Mouse (Mus musculus): ENCODE measurements at regions not wholly inside any gene's neighbourhood (a gene's known extent, or its start where the extent isn't known, plus 50 kb on each side); places are given as distances from the start of the nearest gene placed in this dataset.
A peak's percentile ranks its signal among the peaks of the same experiment; 100 is the strongest.
"Not testable (repeated sequence)": the region's sequence is repeated elsewhere in the genome, so short reads cannot be mapped to it uniquely, and the experiment has no call there.

- Histone ChIP-seq H3K4me1 (ENCODE audit: control insufficient read depth, insufficient read depth, low read length) (no peaks in the 10 kb centered on the region), H3K4me2 (ENCODE audit: low read depth, severe bottlenecking) (no peak overlapping the region), H3K27me3 (ENCODE audit: control insufficient read depth, insufficient read depth, low read length) (no peaks in the 10 kb centered on the region), H3K4me3 (ENCODE audit: low read depth, low read length) (no peak overlapping the region), H3K9me3 (ENCODE audit: control insufficient read depth, low read length) (no peaks in the 10 kb centered on the region), H3K9ac (ENCODE audit: low read length) (no peak overlapping the region), H3K36me3 (ENCODE audit: control insufficient read depth, insufficient read depth, low read length) (no peaks in the 10 kb centered on the region), H3K27ac (replicated peaks; ENCODE audit: low read depth, low read length) (no peak overlapping the region)
- no peak for ATAC-seq (ENCODE audit: insufficient number of reproducible peaks, low FRiP score, low TSS enrichment, low read depth)
- no peak for DNase-seq (ENCODE audit: low spot score)
- WGBS: 88% methylated on average over 16 of the region's 16 CpGs
These were observed 395.4 kb upstream of the Zfp507 start for GRCm38 (mm10) chr7:36198091-36198700.

DNA sequence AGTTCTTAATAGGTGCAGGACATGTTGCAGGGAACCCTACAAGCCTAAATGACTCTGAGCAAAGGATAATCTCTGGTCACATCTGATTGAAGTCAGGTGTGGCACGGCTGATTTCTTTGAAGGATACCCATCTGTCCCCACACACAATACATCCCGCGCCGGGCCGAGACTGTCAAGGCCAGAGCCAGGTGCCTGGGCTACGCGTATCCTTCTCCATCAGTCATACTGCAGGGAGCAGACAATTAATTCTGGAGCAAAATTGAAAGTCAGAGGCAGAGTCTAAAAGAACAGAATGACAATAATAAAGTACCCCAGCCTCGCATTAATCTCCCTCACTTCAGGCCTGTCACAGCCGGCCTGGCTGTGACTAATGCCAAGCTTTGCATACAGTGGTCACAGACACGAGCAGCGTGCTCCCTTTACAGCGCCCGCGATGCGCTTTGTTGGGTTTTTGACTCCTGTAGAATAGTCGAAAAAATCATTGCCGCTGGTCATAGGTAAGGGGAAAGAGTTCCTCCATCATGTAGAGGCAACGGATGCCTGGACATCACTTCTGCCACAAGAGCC lies 393.4 kb upstream of the Zfp507 start:
- H3K27ac ChIP-seq (replicated peaks; ENCODE audit: low read depth, low read length): no peak overlapping the region
- DNase-seq (ENCODE audit: low spot score) (no peak), ATAC-seq (ENCODE audit: insufficient number of reproducible peaks, low FRiP score, low TSS enrichment, low read depth) (no peak)
- H3K9ac ChIP-seq (ENCODE audit: low read length): no peak overlapping the region
- no peak overlapping the region for H3K4me3 ChIP-seq (ENCODE audit: low read depth, low read length)
- H3K36me3 ChIP-seq (ENCODE audit: control insufficient read depth, insufficient read depth, low read length): no peaks in the 10 kb centered on the region
- H3K4me1 ChIP-seq (ENCODE audit: control insufficient read depth, insufficient read depth, low read length): no peaks in the 10 kb centered on the region
- no peaks in the 10 kb centered on the region for H3K27me3 ChIP-seq (ENCODE audit: control insufficient read depth, insufficient read depth, low read length)
- H3K9me3 ChIP-seq (ENCODE audit: control insufficient read depth, low read length): no peaks in the 10 kb centered on the region
- H3K4me2 ChIP-seq (ENCODE audit: low read depth, severe bottlenecking): no peak overlapping the region
- WGBS: 84% methylated on average over 18 of the region's 18 CpGs

- H3K9ac ChIP-seq (ENCODE audit: low read length): no peak overlapping the region
- H3K27ac ChIP-seq (replicated peaks; ENCODE audit: low read depth, low read length): no peak overlapping the region
- no peak overlapping the region for H3K4me3 ChIP-seq (ENCODE audit: low read depth, low read length)
- H3K27me3 ChIP-seq (ENCODE audit: control insufficient read depth, insufficient read depth, low read length): no peaks in the 10 kb centered on the region
- no peak overlapping the region for H3K4me2 ChIP-seq (ENCODE audit: low read depth, severe bottlenecking)
- no peaks in the 10 kb centered on the region for H3K36me3 ChIP-seq (ENCODE audit: control insufficient read depth, insufficient read depth, low read length)
- 52% methylated on average over 8 of the region's 8 CpGs for WGBS
- H3K4me1 ChIP-seq (ENCODE audit: control insufficient read depth, insufficient read depth, low read length): no peaks in the 10 kb centered on the region
- DNase-seq (ENCODE audit: low spot score) (no peak), ATAC-seq (ENCODE audit: insufficient number of reproducible peaks, low FRiP score, low TSS enrichment, low read depth) (no peak)
- H3K9me3 ChIP-seq (ENCODE audit: control insufficient read depth, low read length): no peaks in the 10 kb centered on the region
These were observed 389.8 kb upstream of the Zfp507 start for GRCm38 (mm10) chr7:36192645-36193044.

- DNase-seq (ENCODE audit: low spot score) (peak; percentile 34), ATAC-seq (ENCODE audit: insufficient number of reproducible peaks, low FRiP score, low TSS enrichment, low read depth) (no peak)
- Histone ChIP-seq H3K27ac (replicated peaks; ENCODE audit: low read depth, low read length) (no peak overlapping the region), H3K36me3 (ENCODE audit: control insufficient read depth, insufficient read depth, low read length) (no peaks in the 10 kb centered on the region), H3K27me3 (ENCODE audit: control insufficient read depth, insufficient read depth, low read length) (no peaks in the 10 kb centered on the region), H3K4me2 (ENCODE audit: low read depth, severe bottlenecking) (no peak overlapping the region), H3K9me3 (ENCODE audit: control insufficient read depth, low read length) (no peaks in the 10 kb centered on the region), H3K9ac (ENCODE audit: low read length) (no peak overlapping the region), H3K4me3 (ENCODE audit: low read depth, low read length) (no peak overlapping the region), H3K4me1 (ENCODE audit: control insufficient read depth, insufficient read depth, low read length) (no peaks in the 10 kb centered on the region)
- 30% methylated on average over 7 of the region's 7 CpGs for WGBS
These were observed 375.1 kb upstream of the Zfp507 start for GRCm38 (mm10) chr7:36177947-36178346.

GRCm38 (mm10) chr7:36175296-36175695 lies 372.5 kb upstream of the Zfp507 start:
- Histone ChIP-seq H3K9ac (ENCODE audit: low read length) (no peak overlapping the region), H3K4me2 (ENCODE audit: low read depth, severe bottlenecking) (no peak overlapping the region), H3K4me1 (ENCODE audit: control insufficient read depth, insufficient read depth, low read length) (no peaks in the 10 kb centered on the region), H3K27me3 (ENCODE audit: control insufficient read depth, insufficient read depth, low read length) (no peaks in the 10 kb centered on the region), H3K36me3 (ENCODE audit: control insufficient read depth, insufficient read depth, low read length) (no peaks in the 10 kb centered on the region), H3K4me3 (ENCODE audit: low read depth, low read length) (no peak overlapping the region), H3K27ac (replicated peaks; ENCODE audit: low read depth, low read length) (no peak overlapping the region), H3K9me3 (ENCODE audit: control insufficient read depth, low read length) (no peaks in the 10 kb centered on the region)
- WGBS: 79% methylated on average over 4 of the region's 4 CpGs
- ATAC-seq (ENCODE audit: insufficient number of reproducible peaks, low FRiP score, low TSS enrichment, low read depth): no peak
- DNase-seq (ENCODE audit: low spot score): no peak

DNA sequence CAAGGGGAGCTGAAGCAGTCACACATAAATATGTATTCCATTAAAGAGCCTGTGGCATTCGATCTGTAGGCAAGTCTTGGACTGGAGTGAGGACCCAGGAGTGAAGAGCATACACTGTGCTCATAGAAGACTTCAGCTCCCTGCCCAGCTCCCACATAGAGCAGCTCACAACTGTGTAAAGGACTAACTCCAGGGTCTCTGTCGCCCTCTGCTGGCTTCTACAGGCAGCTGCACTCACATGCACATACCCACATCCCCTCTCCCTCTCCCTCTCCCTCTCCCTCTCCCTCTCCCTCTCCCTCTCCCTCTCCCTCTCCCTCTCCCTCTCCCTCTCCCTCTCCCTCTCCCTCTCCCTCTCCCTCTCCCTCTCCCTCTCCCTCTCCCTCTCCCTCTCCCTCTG lies 369.7 kb upstream of the Zfp507 start:
- not testable (repeated sequence) for H3K27ac ChIP-seq (replicated peaks; ENCODE audit: low read depth, low read length); ATAC-seq (ENCODE audit: insufficient number of reproducible peaks, low FRiP score, low TSS enrichment, low read depth); H3K4me2 ChIP-seq (ENCODE audit: low read depth, severe bottlenecking); DNase-seq (ENCODE audit: low spot score); H3K9me3 ChIP-seq (ENCODE audit: control insufficient read depth, low read length); H3K4me1 ChIP-seq (ENCODE audit: control insufficient read depth, insufficient read depth, low read length); H3K36me3 ChIP-seq (ENCODE audit: control insufficient read depth, insufficient read depth, low read length); H3K4me3 ChIP-seq (ENCODE audit: low read depth, low read length); H3K9ac ChIP-seq (ENCODE audit: low read length); H3K27me3 ChIP-seq (ENCODE audit: control insufficient read depth, insufficient read depth, low read length)
- 58% methylated on average over 2 of the region's 2 CpGs for WGBS

DNA sequence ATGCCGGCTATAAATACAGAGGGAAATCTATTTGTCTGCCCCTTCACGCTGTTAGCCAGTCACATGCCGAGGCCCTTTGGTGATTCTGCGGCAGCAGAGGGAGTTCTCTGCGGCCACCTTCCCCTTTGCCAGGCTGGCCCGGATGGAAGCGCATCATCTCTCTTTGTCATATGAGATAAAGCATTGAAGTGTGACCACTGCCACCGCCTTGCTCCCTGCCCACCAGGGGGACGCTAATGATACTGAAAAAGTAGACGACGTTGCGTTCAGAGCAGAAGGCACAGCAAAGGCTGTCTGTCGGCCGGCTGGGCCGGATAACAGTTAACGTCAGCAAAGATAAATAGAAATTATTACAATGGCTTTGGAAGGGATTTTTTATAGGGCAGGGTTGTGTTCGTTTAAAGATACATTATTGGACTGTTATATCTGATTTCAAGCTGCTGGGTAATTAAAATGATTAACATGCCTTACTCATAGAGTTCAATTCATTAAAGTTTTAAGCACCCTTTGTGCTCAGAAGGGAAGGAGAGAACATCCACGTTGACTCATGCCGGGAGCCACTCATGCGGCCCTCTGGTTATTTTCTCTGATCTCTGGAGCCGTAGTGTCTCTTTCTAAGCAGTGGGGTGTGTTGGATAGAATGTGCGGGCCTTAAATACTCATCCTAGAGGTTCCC lies 354.6 kb upstream of the Zfp507 start:
- no peak overlapping the region for H3K4me3 ChIP-seq (ENCODE audit: low read depth, low read length)
- no peak for DNase-seq (ENCODE audit: low spot score)
- 69% methylated on average over 22 of the region's 22 CpGs for WGBS

DNA sequence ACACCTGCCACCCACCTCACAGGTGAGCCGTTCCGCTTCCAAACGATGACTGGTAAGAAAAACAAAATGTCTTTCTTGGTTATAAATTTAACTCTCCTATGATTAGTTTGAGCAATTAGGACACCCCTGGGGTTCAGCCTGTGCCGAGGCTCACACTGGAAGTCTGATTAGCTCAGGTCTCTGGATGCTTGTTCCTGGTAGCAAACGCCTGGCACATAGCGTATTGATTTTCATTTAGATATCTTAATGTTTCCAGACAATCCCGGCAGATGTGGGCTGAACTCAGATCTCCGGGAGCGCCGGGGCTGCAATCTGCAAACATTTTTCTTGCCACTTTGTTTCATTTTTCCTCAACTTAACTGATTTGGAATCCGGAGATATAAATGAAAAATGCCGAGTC lies 353.8 kb upstream of the Zfp507 start:
- Histone ChIP-seq H3K4me2 (ENCODE audit: low read depth, severe bottlenecking) (no peak overlapping the region), H3K27ac (replicated peaks; ENCODE audit: low read depth, low read length) (no peak overlapping the region), H3K4me3 (ENCODE audit: low read depth, low read length) (no peak overlapping the region), H3K9ac (ENCODE audit: low read length) (no peak overlapping the region), H3K36me3 (ENCODE audit: control insufficient read depth, insufficient read depth, low read length) (no peaks in the 10 kb centered on the region), H3K4me1 (ENCODE audit: control insufficient read depth, insufficient read depth, low read length) (peaks cover 16% of the 10 kb centered on the region), H3K27me3 (ENCODE audit: control insufficient read depth, insufficient read depth, low read length) (no peaks in the 10 kb centered on the region), H3K9me3 (ENCODE audit: control insufficient read depth, low read length) (no peaks in the 10 kb centered on the region)
- DNase-seq (ENCODE audit: low spot score) (no peak), ATAC-seq (ENCODE audit: insufficient number of reproducible peaks, low FRiP score, low TSS enrichment, low read depth) (no peak)
- WGBS: 75% methylated on average over 12 of the region's 12 CpGs

More for the DNA sequence above, 354.6 kb upstream of the Zfp507 start:
- Histone ChIP-seq H3K36me3 (ENCODE audit: control insufficient read depth, insufficient read depth, low read length) (no peaks in the 10 kb centered on the region), H3K27ac (replicated peaks; ENCODE audit: low read depth, low read length) (no peak overlapping the region), H3K9me3 (ENCODE audit: control insufficient read depth, low read length) (no peaks in the 10 kb centered on the region), H3K27me3 (ENCODE audit: control insufficient read depth, insufficient read depth, low read length) (no peaks in the 10 kb centered on the region), H3K4me2 (ENCODE audit: low read depth, severe bottlenecking) (no peak overlapping the region), H3K9ac (ENCODE audit: low read length) (no peak overlapping the region), H3K4me1 (ENCODE audit: control insufficient read depth, insufficient read depth, low read length) (0 out of 2 replicates have a peak, but pooled peaks cover 8% of the 10 kb centered on the region)
- ATAC-seq (ENCODE audit: insufficient number of reproducible peaks, low FRiP score, low TSS enrichment, low read depth): no peak

All from limb, embryonic 11.5 days (tissue).